In genomic region chr8:104395703-104396357, GRCm38 (mm10) we compare ENCODE assay signal across 8 mouse cellular contexts. TPM values are rescaled to one million over a fixed set of nuclear protein-coding genes. Genes with fewer than 3 reads are reported as not detected.
DNase-seq lines count a peak whose midpoint lies in the region; ATAC-seq lines count a peak whose summit lies in the region.

Gene Cmtm4 (minus strand): TSS chr8:104395807.

- peaks cover 22% of the 10 kb centered on the region for H3K4me1 ChIP-seq in intestine, embryonic 16.5 days (ENCODE audit: control insufficient read depth, insufficient read depth, low read length)
- peaks cover 22% of the 10 kb centered on the region for H3K4me1 ChIP-seq in limb, embryonic 15.5 days
- peaks cover 20% of the 10 kb centered on the region for H3K4me1 ChIP-seq in midbrain, embryonic 15.5 days

- H3K27me3 ChIP-seq in intestine, embryonic 16.5 days (replicated peaks; ENCODE audit: control insufficient read depth, insufficient read depth, low read length), result no peaks in the 10 kb centered on the region
- H3K27me3 ChIP-seq in limb, embryonic 15.5 days, result no peaks in the 10 kb centered on the region
- no peaks in the 10 kb centered on the region for H3K27me3 ChIP-seq in midbrain, embryonic 15.5 days (replicated peaks)

- peak within 1 kb of the TSS; percentile 91 for H3K27ac ChIP-seq in intestine, embryonic 16.5 days (ENCODE audit: low read length)
- H3K27ac ChIP-seq in limb, embryonic 15.5 days, result peak within 1 kb of the TSS; percentile 82
- peak within 1 kb of the TSS; percentile 82 for H3K27ac ChIP-seq in midbrain, embryonic 15.5 days

- ATAC-seq in intestine, embryonic 16.5 days, result peak; percentile 83
- ATAC-seq in limb, embryonic 15.5 days (ENCODE audit: insufficient number of reproducible peaks, low FRiP score, low TSS enrichment, low read depth), result peak; percentile 78
- peak; percentile 81 for ATAC-seq in midbrain, embryonic 15.5 days (replicated peaks)

- 3% methylated on average over 18 of the region's 54 CpGs for WGBS in intestine, embryonic 16.5 days
- 2% methylated on average over 25 of the region's 54 CpGs for WGBS in limb, embryonic 15.5 days
- 3% methylated on average over 32 of the region's 54 CpGs for WGBS in midbrain, embryonic 15.5 days

- peaks cover 5% of the 10 kb centered on the region; the same call in 1 of the 2 replicates for H3K9me3 ChIP-seq in intestine, embryonic 16.5 days (ENCODE audit: control insufficient read depth, low read length)
- no peaks in the 10 kb centered on the region for H3K9me3 ChIP-seq in limb, embryonic 15.5 days
- no peaks in the 10 kb centered on the region for H3K9me3 ChIP-seq in midbrain, embryonic 15.5 days

- peak within 1 kb of the TSS; percentile 87 for H3K4me2 ChIP-seq in intestine, embryonic 16.5 days (ENCODE audit: low read depth, low read length)
- peak within 1 kb of the TSS; percentile 87 for H3K4me2 ChIP-seq in limb, embryonic 15.5 days
- peak within 1 kb of the TSS; percentile 76 for H3K4me2 ChIP-seq in midbrain, embryonic 15.5 days

- peak; percentile 42 to 60 for DNase-seq in urinary bladder, adult 18-20 months (ENCODE audit: low spot score in 2 of 2)
- no peak for DNase-seq in urinary bladder, postnatal 10 days (ENCODE audit: low spot score)
- peak; percentile 84 to 90 for DNase-seq in cerebellum, postnatal 10 days
- DNase-seq in gonadal fat pad, adult 2 months (ENCODE audit: low read depth), result no peak
- peak; percentile 78 for DNase-seq in thymus, postnatal 14 days

- H3K4me3 ChIP-seq in intestine, embryonic 16.5 days (ENCODE audit: low read length), result peak within 1 kb of the TSS; percentile 85
- peak within 1 kb of the TSS; percentile 85 for H3K4me3 ChIP-seq in limb, embryonic 15.5 days
- H3K4me3 ChIP-seq in midbrain, embryonic 15.5 days, result peak within 1 kb of the TSS; percentile 72

- peak within 1 kb of the TSS; percentile 95 for H3K9ac ChIP-seq in intestine, embryonic 16.5 days (ENCODE audit: low read depth, low read length)
- peak within 1 kb of the TSS; percentile 85 for H3K9ac ChIP-seq in limb, embryonic 15.5 days
- H3K9ac ChIP-seq in midbrain, embryonic 15.5 days, result peak within 1 kb of the TSS; percentile 87

- no peaks in the 10 kb centered on the region for H3K36me3 ChIP-seq in intestine, embryonic 16.5 days (ENCODE audit: control insufficient read depth, insufficient read depth, low read length)
- H3K36me3 ChIP-seq in limb, embryonic 15.5 days, result no peaks in the 10 kb centered on the region
- H3K36me3 ChIP-seq in midbrain, embryonic 15.5 days (replicated peaks), result no peaks in the 10 kb centered on the region

RNA-seq across cellular contexts. Expression of gene Cmtm4, which starts in this region (rescaled TPM):
- polyA plus RNA-seq in gonadal fat pad, adult 2 months (2012; rRNA removed), result 25.5 and 33.2 TPM in 2 replicates
- polyA plus RNA-seq in intestine, embryonic 16.5 days (2015; fragmentation: Nextera tagmentation; extraction: Ambion mirVana), result 4.2 and 5.1 TPM in 2 replicates
- polyA plus RNA-seq in limb, embryonic 15.5 days (2015; fragmentation: Nextera tagmentation; extraction: Ambion mirVana), result 1.7 and 2.7 TPM in 2 replicates
- polyA plus RNA-seq in midbrain, embryonic 15.5 days (2015; fragmentation: Nextera tagmentation; extraction: Ambion mirVana), result 2.4 and 2.6 TPM in 2 replicates

Comparison
In these comparisons a context has a peak if more than half of its experiments do, and no peak if none do; other contexts are left out.
1. DNase-seq: peak in urinary bladder, adult 18-20 months (2 of 2), cerebellum, postnatal 10 days (2 of 2) and thymus, postnatal 14 days (single experiment); none in urinary bladder, postnatal 10 days (single experiment) and gonadal fat pad, adult 2 months (single experiment).
2. Peak in every context shown above with its lines, with median percentiles within 50 percentile points of each other: ATAC-seq, H3K27ac ChIP-seq, H3K4me2 ChIP-seq, H3K4me3 ChIP-seq and H3K9ac ChIP-seq.